Mouse (Mus musculus) central nervous system, embryonic 11.5 days (tissue): Measurements from ENCODE around the gene Mat2a. TPM values are rescaled to one million over a fixed set of nuclear protein-coding genes. Genes with fewer than 3 reads are reported as not detected.

ENCODE experiments used
- polyA plus RNA-seq: library from polyadenylated mRNA; depleted of rRNA; stranded (reverse); fragments of >200 nt; gene quantifications from 2 replicates; pipeline ENCODE4 v1.2.3, GENCODE M21; 2012; rRNA removed

The Mat2a gene
- polyA plus RNA-seq = 269 and 319 TPM in 2 replicates

DNA sequence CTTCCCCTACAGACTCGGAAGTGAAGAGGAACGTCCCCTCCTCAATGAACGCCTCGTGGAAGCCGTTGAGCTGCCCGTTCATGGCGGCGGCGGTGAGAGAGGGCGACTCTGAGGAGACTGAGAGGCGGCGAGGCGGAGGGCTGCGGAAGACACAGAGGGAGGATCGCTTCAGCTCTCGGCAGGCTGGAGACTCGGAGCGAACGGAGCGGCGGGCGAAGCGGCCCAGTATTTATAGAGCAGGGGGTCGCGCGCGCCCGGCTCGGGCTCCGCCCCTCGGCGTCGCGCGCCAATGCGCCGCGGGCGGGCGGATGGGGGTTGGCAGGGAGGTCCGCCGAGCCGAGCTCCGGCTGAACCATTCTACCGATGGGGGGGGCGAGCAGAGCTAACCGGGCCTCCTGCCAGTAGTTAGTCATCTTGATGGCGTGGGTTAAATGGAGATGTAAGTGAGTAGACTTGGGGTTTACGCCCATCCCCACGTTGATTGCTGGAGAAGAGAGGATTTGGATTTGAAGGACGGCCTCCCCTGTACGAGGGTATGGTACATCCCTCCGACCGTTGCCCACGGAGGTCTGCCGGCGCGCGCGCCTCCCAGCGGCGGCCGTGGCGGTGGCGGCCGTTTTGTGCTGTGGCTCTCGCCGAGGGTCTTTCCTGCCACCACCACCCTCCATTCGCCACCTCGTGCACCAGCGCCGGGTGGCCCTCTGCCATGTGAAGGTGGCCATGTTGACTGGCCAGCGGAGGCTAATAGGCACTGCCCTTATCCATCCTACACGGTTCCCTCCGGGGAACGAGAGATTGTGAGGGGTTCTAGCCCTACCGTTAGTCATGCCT, at the start of gene Mat2a:
TSS of gene Mat2a (minus strand) at position 204 of the 831 bp plus-strand sequence.

DNA sequence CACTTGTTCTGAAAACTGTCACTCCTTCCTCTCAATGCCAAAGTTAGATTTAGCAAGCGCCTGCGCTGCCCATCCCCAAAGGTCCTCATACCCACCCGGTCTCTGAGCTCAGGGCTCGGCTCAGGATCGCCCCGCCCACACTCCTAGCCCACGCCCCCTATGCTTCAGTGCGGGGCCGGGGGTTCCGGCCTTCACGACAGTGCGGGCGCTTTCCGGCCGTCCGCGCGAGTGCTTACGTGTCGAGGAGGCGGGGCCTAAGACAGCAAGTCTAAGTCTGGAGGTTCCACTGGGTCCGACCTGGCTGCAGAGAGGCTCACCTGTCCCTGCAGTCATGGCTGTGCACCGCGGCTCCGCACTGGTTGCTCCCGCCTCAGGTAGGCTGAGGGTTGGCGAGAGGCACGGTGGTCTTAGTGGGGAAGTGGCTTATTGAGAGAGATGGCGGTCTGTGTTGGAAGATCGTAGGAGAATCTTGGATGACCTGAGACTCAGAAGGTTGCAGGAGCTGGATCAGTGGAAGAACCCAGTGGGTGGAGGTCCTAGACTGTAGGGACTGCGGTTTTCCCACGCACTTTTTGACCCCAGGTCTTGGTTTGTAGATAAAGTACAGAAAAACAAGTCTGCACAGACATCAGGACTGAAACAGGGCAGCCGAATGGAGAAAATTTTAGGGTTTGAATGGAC, 25.1 kb downstream of the Mat2a start, which contains the start of gene Ggcx:
TSS of gene Ggcx (plus strand) at position 233 of the 681 bp plus-strand sequence.

GRCm38 (mm10) chr6:72389941-72390771, 49.2 kb downstream of the Mat2a start, which contains the start of gene Vamp8:
Vamp8 (minus strand) TSS chr6:72390703.

Other genes starting within 250 kb of the Mat2a start
- 6.9 and 10.8 TPM in 2 replicates for gene Atoh8, start 204.0 kb downstream of the Mat2a start, polyA plus RNA-seq
- 0.09 TPM in 1 of 2 replicates, not detected in the other for gene Sftpb, start 134.9 kb downstream of the Mat2a start, polyA plus RNA-seq
- 59.2 and 62.7 TPM in 2 replicates for gene Usp39, start 94.4 kb downstream of the Mat2a start, polyA plus RNA-seq
- gene 0610030E20Rik, start 92.2 kb downstream of the Mat2a start, polyA plus RNA-seq = 25.5 and 29.6 TPM in 2 replicates
- gene Tmem150a, start 84.1 kb downstream of the Mat2a start, polyA plus RNA-seq = 6.8 and 15.5 TPM in 2 replicates
- gene Rnf181, start 72.6 kb downstream of the Mat2a start, polyA plus RNA-seq = 64.9 and 70.5 TPM in 2 replicates
- 19.4 and 20.6 TPM in 2 replicates for gene Vamp5, start 59.1 kb downstream of the Mat2a start, polyA plus RNA-seq
- 60.3 and 66.4 TPM in 2 replicates for gene Vamp8, start 48.9 kb downstream of the Mat2a start, polyA plus RNA-seq
- gene Ggcx, start 25.2 kb downstream of the Mat2a start, polyA plus RNA-seq = 21.2 and 25.7 TPM in 2 replicates
- gene Sh2d6, start 82.1 kb upstream of the Mat2a start, polyA plus RNA-seq = 0.34 and 0.55 TPM in 2 replicates
- gene Capg, start 104.8 kb upstream of the Mat2a start, polyA plus RNA-seq = 4.9 and 7.1 TPM in 2 replicates
- gene Elmod3, start 158.9 kb upstream of the Mat2a start, polyA plus RNA-seq = 7.8 and 11.3 TPM in 2 replicates
- 2.8 and 4.7 TPM in 2 replicates for gene Retsat, start 158.9 kb upstream of the Mat2a start, polyA plus RNA-seq
- gene Tgoln1, start 177.4 kb upstream of the Mat2a start, polyA plus RNA-seq = 22.2 and 24.3 TPM in 2 replicates